Mouse (Mus musculus) lung, postnatal 0 days (tissue): ENCODE results near the gene Fndc4.

Source experiments
- CTCF ChIP-seq: IDR thresholded peaks from 2 replicates; pipeline ENCODE4 v1.5.1; 2016; ENCODE audit warnings: antibody characterized with exemption, mild to moderate bottlenecking
- EP300 ChIP-seq: IDR thresholded peaks from 2 replicates; pipeline ENCODE4 v1.6.1; 2016; ENCODE audit warnings: antibody characterized with exemption, mild to moderate bottlenecking, control low read depth

DNA sequence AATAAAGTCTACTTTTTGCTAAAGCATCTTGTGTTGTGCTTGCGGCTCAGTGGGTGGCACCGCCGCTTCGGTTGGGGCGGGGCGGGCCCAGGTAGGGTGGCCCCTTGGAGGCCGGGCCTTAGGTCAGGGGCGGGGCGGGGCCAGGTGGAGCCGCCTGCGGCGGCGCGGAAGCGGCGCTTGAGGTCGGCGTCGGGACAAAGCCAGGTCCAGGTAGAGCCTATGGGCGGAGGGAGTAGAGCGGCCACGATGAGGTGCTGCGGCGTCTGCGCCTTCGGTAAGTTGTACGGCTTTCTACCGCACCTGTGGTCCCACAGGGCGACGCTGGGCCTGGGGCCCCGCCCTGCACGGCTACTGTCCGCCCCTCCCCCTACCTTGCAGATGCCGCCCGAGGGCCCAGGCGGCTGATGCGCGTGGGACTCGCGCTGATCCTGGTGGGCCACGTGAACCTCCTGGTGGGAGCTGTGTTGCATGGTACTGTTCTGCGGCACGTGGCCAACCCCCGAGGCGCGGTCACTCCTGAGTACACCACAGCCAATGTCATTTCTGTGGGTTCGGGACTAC is 44.3 kb downstream of the Fndc4 start, which contains the start of gene Krtcap3:
- TF ChIP-seq CTCF: no peak
- no peak for TF ChIP-seq EP300
